Mouse (Mus musculus): ENCODE results near the gene Arhgef25.

DNA sequence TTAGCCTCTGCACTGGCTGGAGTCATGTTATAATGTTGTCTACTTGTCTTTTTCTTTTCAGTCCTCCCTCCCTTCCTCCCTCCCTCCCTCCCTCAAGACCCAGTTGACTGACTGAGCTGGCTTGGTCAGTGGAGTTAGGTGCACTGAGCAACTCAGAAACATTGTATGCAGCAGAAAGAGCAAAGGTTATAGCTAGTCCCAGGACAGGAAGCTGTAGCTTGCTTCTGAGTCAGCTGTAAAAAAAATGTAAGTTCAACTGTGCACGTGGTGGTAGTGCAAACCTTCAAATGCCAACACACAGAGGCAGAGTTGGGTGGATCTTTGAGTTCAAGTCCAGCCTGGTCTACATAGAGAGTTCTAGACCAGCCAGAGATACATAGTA, 24.5 kb upstream of the Arhgef25 start:
- TF ChIP-seq CTCF (IDR thresholded peaks at IDR 0.05; ENCODE audit: insufficient read depth, low read depth, low read length) (no peak), POLR2A (IDR thresholded peaks at IDR 0.05; ENCODE audit: insufficient read depth, low read depth, low read length) (no peak)

Measured in olfactory bulb, adult 2 months (tissue).